Mouse (Mus musculus) ES-Bruce4 (cell line): ENCODE data around the gene Adcy5.

Experiments
- CTCF ChIP-seq: IDR thresholded peaks from one replicate; pipeline ENCODE4 v1.8.1; 2011; ENCODE audit warnings: low read depth, low read length
- EP300 ChIP-seq: IDR thresholded peaks from 2 replicates; pipeline ENCODE4 v1.6.1; 2011; ENCODE audit warnings: low read depth, low read length; ENCODE audit not compliant: insufficient read depth
- POLR2A ChIP-seq: IDR thresholded peaks from one replicate; pipeline ENCODE4 v1.8.1; 2011; ENCODE audit warnings: low read length; ENCODE audit not compliant: insufficient read depth

DNA sequence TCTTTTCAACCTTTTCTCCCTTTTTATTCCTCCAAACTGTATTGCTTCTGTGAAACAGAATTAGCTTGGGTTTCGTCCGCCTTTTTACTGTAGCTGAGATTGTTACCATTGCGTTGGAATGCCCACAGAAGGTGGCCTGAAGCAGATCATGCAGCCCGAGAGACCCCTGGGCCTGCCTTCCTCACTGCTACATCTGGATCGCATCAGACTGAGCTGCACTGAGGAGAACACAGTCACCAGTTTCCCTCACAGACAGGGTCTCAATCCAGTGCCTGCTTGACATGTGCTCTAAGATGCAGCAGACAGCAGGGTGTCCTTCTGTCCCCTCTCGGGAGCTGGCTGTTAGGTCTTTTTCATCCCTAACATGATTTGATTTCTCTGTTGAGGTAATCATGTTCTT is 46.7 kb upstream of the Adcy5 start:
- no peak for TF ChIP-seq CTCF
- no peak for TF ChIP-seq EP300
- TF ChIP-seq POLR2A, result no peak
